Mouse (Mus musculus) heart, embryonic 16.5 days (tissue): ENCODE results near the gene Chl1. TPM values are rescaled to one million over a fixed set of nuclear protein-coding genes. Genes with fewer than 3 reads are reported as not detected.

Source experiments
- ATAC-seq: fragments of 200-750 bp; cut with Nextera tagmentation; replicated peaks from 2 replicates; pipeline ENCODE4 v1.8.0; 2017; ENCODE audit warnings: moderate number of reproducible peaks; ENCODE audit not compliant: insufficient read depth, low FRiP score; ENCODE audit errors: extremely low read depth
- H3K27ac ChIP-seq: fragments of 300-500 bp; sonication (generic); 2 replicates; pipeline ENCODE4 v1.5.1; 2014; ENCODE audit warnings: mild to moderate bottlenecking, low read length, control low read depth, moderate library complexity
- H3K27me3 ChIP-seq: fragments of 300-500 bp; sonication (generic); 2 replicates; pipeline ENCODE4 v1.6.1; 2014; ENCODE audit warnings: low read length, mixed read lengths; ENCODE audit not compliant: control insufficient read depth, insufficient read depth
- H3K36me3 ChIP-seq: fragments of 300-500 bp; sonication (generic); 2 replicates; pipeline ENCODE4 v1.6.1; 2014; ENCODE audit not compliant: control insufficient read depth, insufficient read depth
- H3K4me1 ChIP-seq: fragments of 300-500 bp; sonication (generic); 2 replicates; pipeline ENCODE4 v1.6.1; 2014; ENCODE audit warnings: low read length, mixed read lengths; ENCODE audit not compliant: control insufficient read depth, insufficient read depth
- H3K4me2 ChIP-seq: fragments of 300-500 bp; sonication (generic); 2 replicates; pipeline ENCODE4 v1.6.1; 2014; ENCODE audit warnings: low read depth, mild to moderate bottlenecking, control low read depth, low read length
- H3K4me3 ChIP-seq: fragments of 300-500 bp; sonication (generic); 2 replicates; pipeline ENCODE4 v1.5.1; 2014; ENCODE audit warnings: mild to moderate bottlenecking, control low read depth, low read length
- H3K9ac ChIP-seq: fragments of 300-500 bp; sonication (generic); 2 replicates; pipeline ENCODE4 v1.6.1; 2014; ENCODE audit warnings: low read length, control low read depth
- H3K9me3 ChIP-seq: fragments of 300-500 bp; sonication (generic); replicated peaks from 2 replicates; pipeline ENCODE4 v1.6.1; 2016; ENCODE audit warnings: low read length; ENCODE audit not compliant: control insufficient read depth
- whole genome bisulfite sequencing: fragments of 180-500 bp; shearing (Covaris S2); extraction: QIAGEN DNeasy Blood & Tissue Kit; methylation state at CpG from one replicate; pipeline ENCODE4 v1.1.7; 2014; 5-methylcytosine and 5-hydroxymethylcytosine counted together
- polyA plus RNA-seq: library from polyadenylated mRNA; unstranded; fragments of >200 nt; fragmentation: Nextera tagmentation; extraction: Ambion mirVana; gene quantifications from 2 replicates; pipeline ENCODE4 v1.2.1, GENCODE M21; 2015

Gene Chl1
- polyA plus RNA-seq, 1 experiment from 2014 or later = 0.13 TPM

- Histone ChIP-seq H3K27ac (no peak overlapping the region), H3K4me2 (no peak overlapping the region), H3K27me3 (no peaks in the 10 kb centered on the region), H3K36me3 (no peaks in the 10 kb centered on the region), H3K9me3 (no peaks in the 10 kb centered on the region), H3K4me1 (no peaks in the 10 kb centered on the region), H3K9ac (no peak overlapping the region), H3K4me3 (no peak overlapping the region)
- WGBS = 67% methylated on average over 3 of the region's 3 CpGs
- ATAC-seq = no peak
These were observed 103.3 kb downstream of the Chl1 start for GRCm38 (mm10) chr6:103613714-103614113.

GRCm38 (mm10) chr6:103615924-103616602, 105.7 kb downstream of the Chl1 start:
- Histone ChIP-seq H3K9me3 (no peaks in the 10 kb centered on the region), H3K4me3 (no peak overlapping the region), H3K4me2 (no peak overlapping the region), H3K9ac (no peak overlapping the region), H3K27ac (no peak overlapping the region), H3K36me3 (no peaks in the 10 kb centered on the region), H3K4me1 (no peaks in the 10 kb centered on the region), H3K27me3 (no peaks in the 10 kb centered on the region)
- no peak for ATAC-seq
- 56% methylated on average over 3 of the region's 3 CpGs for WGBS

- H3K9ac ChIP-seq = no peak overlapping the region
- H3K4me3 ChIP-seq = no peak overlapping the region
- no peaks in the 10 kb centered on the region for H3K27me3 ChIP-seq
- no peak overlapping the region for H3K4me2 ChIP-seq
- H3K4me1 ChIP-seq = no peaks in the 10 kb centered on the region
- no peaks in the 10 kb centered on the region for H3K9me3 ChIP-seq
- H3K27ac ChIP-seq = no peak overlapping the region
- ATAC-seq = no peak
- 49% methylated on average over 4 of the region's 4 CpGs for WGBS
- no peaks in the 10 kb centered on the region for H3K36me3 ChIP-seq
These were observed 110.5 kb downstream of the Chl1 start for GRCm38 (mm10) chr6:103620880-103621279.

- WGBS = 69% methylated on average over 3 of the region's 3 CpGs
- Histone ChIP-seq H3K4me3 (no peak overlapping the region), H3K4me2 (no peak overlapping the region), H3K27me3 (no peaks in the 10 kb centered on the region), H3K36me3 (no peaks in the 10 kb centered on the region), H3K27ac (no peak overlapping the region), H3K4me1 (no peaks in the 10 kb centered on the region), H3K9me3 (no peaks in the 10 kb centered on the region), H3K9ac (no peak overlapping the region)
- no peak for ATAC-seq
These were observed 111.8 kb downstream of the Chl1 start for GRCm38 (mm10) chr6:103622117-103622713.

GRCm38 (mm10) chr6:103632856-103633255, 122.5 kb downstream of the Chl1 start:
- Histone ChIP-seq H3K4me1 (no peaks in the 10 kb centered on the region), H3K4me3 (no peak overlapping the region), H3K36me3 (no peaks in the 10 kb centered on the region), H3K4me2 (no peak overlapping the region), H3K9me3 (no peaks in the 10 kb centered on the region), H3K27me3 (no peaks in the 10 kb centered on the region), H3K9ac (no peak overlapping the region), H3K27ac (no peak overlapping the region)
- WGBS = 36% methylated on average over 3 of the region's 3 CpGs
- no peak for ATAC-seq

GRCm38 (mm10) chr6:103656778-103657177, 146.4 kb downstream of the Chl1 start:
- ATAC-seq = no peak
- Histone ChIP-seq H3K36me3 (no peaks in the 10 kb centered on the region), H3K4me2 (no peak overlapping the region), H3K4me1 (no peaks in the 10 kb centered on the region), H3K9ac (no peak overlapping the region), H3K27me3 (no peaks in the 10 kb centered on the region), H3K27ac (no peak overlapping the region), H3K4me3 (no peak overlapping the region), H3K9me3 (no peaks in the 10 kb centered on the region)
- WGBS = 84% methylated on average over 1 of the region's 1 CpGs

- Histone ChIP-seq H3K27ac (no peak overlapping the region), H3K9me3 (no peaks in the 10 kb centered on the region), H3K4me3 (no peak overlapping the region), H3K36me3 (no peaks in the 10 kb centered on the region), H3K4me1 (no peaks in the 10 kb centered on the region), H3K27me3 (no peaks in the 10 kb centered on the region), H3K9ac (no peak overlapping the region), H3K4me2 (no peak overlapping the region)
- 83% methylated on average over 2 of the region's 2 CpGs for WGBS
- ATAC-seq = no peak
These were observed 148.8 kb downstream of the Chl1 start for GRCm38 (mm10) chr6:103659173-103659572.

- Histone ChIP-seq H3K9ac (no peak overlapping the region), H3K27me3 (no peaks in the 10 kb centered on the region), H3K4me3 (no peak overlapping the region), H3K27ac (no peak overlapping the region), H3K4me2 (no peak overlapping the region), H3K9me3 (no peaks in the 10 kb centered on the region), H3K36me3 (no peaks in the 10 kb centered on the region), H3K4me1 (no peaks in the 10 kb centered on the region)
- 69% methylated on average over 2 of the region's 2 CpGs for WGBS
- no peak for ATAC-seq
These were observed 154.8 kb downstream of the Chl1 start for GRCm38 (mm10) chr6:103665206-103665605.

- no peak overlapping the region for H3K4me3 ChIP-seq
- no peaks in the 10 kb centered on the region for H3K4me1 ChIP-seq
- no peak overlapping the region for H3K27ac ChIP-seq
- H3K27me3 ChIP-seq = no peaks in the 10 kb centered on the region
- no peak overlapping the region for H3K9ac ChIP-seq
- no peaks in the 10 kb centered on the region for H3K36me3 ChIP-seq
- H3K4me2 ChIP-seq = no peak overlapping the region
- WGBS = 85% methylated on average over 9 of the region's 9 CpGs
- ATAC-seq = no peak
- no peaks in the 10 kb centered on the region for H3K9me3 ChIP-seq
These were observed 155.4 kb downstream of the Chl1 start for GRCm38 (mm10) chr6:103665677-103666316.
